Comparison of ENCODE assay signal across 16 mouse cellular contexts in the genomic region with DNA sequence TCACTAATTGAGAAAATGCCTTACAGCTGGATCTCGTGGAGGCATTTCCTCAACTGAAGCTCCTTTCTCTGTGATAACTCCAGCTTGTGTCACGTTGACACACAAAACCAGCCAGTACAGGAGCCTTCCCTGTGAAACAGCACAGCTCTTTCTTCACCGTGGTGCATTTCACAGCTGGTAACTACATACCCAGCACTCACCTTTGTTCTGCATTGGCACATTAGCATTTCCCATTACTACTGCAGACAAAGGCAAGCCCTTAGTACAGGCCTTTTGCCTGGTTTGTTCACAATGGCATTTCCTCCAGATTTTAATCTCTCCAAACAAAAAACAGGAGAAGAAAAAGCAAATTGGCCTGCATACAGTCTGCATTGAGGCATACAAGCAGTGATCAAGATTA.
A peak's percentile ranks its signal among the peaks of the same experiment; 100 is the strongest.
DNase-seq lines count a peak whose midpoint lies in the region; ATAC-seq and TF ChIP-seq lines count a peak whose summit lies in the region.
"Had no signal": no experiment of that assay in that cellular context is flagged by ENCODE, and none has a peak within 500 bp of the region (broad histone marks: within the 10 kb centered on the region; RNA-seq: fewer than 3 reads in every experiment).

No protein-coding gene starts in this region.

- intact Hi-C loops in heart, adult 2 months (cut with DNase I) = loop anchor here (5.0 kb wide), 2 partner anchors 36 to 109 kb away; no protein-coding TSS in a partner anchor
- intact Hi-C loops in heart, postnatal 14 days (cut with DNase I) = no loop called here

- peak overlapping the region; percentile 50 for H3K27ac ChIP-seq in heart, adult 2 months
- peak overlapping the region; percentile 31; the same call in 1 of the 2 replicates for H3K27ac ChIP-seq in forebrain, embryonic 13.5 days
- H3K27ac ChIP-seq: liver, embryonic 13.5 days had no signal

- peak; percentile 83 for ATAC-seq in forebrain, embryonic 13.5 days
- ATAC-seq: inflammation-experienced regulatory T-cells, adult 6 months; lung, postnatal 0 days had no signal

- H3K27me3 ChIP-seq in heart, adult 2 months (ENCODE audit: control insufficient read depth, insufficient read depth, low read length) = no peaks in the 10 kb centered on the region
- no peaks in the 10 kb centered on the region for H3K27me3 ChIP-seq in forebrain, embryonic 13.5 days
- H3K27me3 ChIP-seq: liver, embryonic 13.5 days had no signal

- 50% methylated on average over 3 of the region's 3 CpGs for WGBS in heart, adult 2 months
- WGBS in forebrain, embryonic 13.5 days = 8% methylated on average over 3 of the region's 3 CpGs

- no peaks in the 10 kb centered on the region for H3K79me2 ChIP-seq in heart, adult 2 months (replicated peaks; ENCODE audit: control insufficient read depth, insufficient read depth, low read length)

- H3K4me2 ChIP-seq in forebrain, embryonic 13.5 days = no peak overlapping the region
- H3K4me2 ChIP-seq: liver, embryonic 13.5 days had no signal

- TF ChIP-seq POLR2A in heart, adult 2 months (IDR thresholded peaks at IDR 0.05; ENCODE audit: insufficient read depth, low read depth, low read length) = no peak

- peak in 1 of 2 experiments; percentile 40 for DNase-seq in heart, adult 2 months
- DNase-seq in heart, postnatal 14 days = no peak
- DNase-seq in ES-CJ7 (ENCODE audit: low read depth, low spot score) = peak; percentile 19
- peak; percentile 90 for DNase-seq in adipocyte (ENCODE audit: low spot score)
- DNase-seq in thymus, postnatal 36 days = no peak
- no peak for DNase-seq in right cerebral cortex, adult 2 months (ENCODE audit: low spot score in 2 of 2)
- DNase-seq: cerebellum, adult 2 months; kidney, adult 9 months; layer of hippocampus, postnatal 36 days; liver, embryonic 13.5 days; right cerebral cortex, adult 18-20 months had no signal

- H3K36me3 ChIP-seq in heart, adult 2 months (ENCODE audit: control insufficient read depth, insufficient read depth, low read length) = peaks cover 20% of the 10 kb centered on the region
- H3K36me3 ChIP-seq in forebrain, embryonic 13.5 days (ENCODE audit: poor library complexity, severe bottlenecking) = no peaks in the 10 kb centered on the region
- H3K36me3 ChIP-seq: G1E; liver, embryonic 13.5 days had no signal

- no peak for TF ChIP-seq CTCF in heart, adult 2 months (IDR thresholded peaks at IDR 0.05)

- no peaks in the 10 kb centered on the region for H3K9me3 ChIP-seq in forebrain, embryonic 13.5 days (replicated peaks)
- H3K9me3 ChIP-seq: G1E; liver, embryonic 13.5 days had no signal

- H3K4me1 ChIP-seq in heart, adult 2 months (ENCODE audit: control insufficient read depth, insufficient read depth, low read length) = peaks cover 18% of the 10 kb centered on the region
- H3K4me1 ChIP-seq in forebrain, embryonic 13.5 days = peaks cover 5% of the 10 kb centered on the region

- no peak overlapping the region for H3K4me3 ChIP-seq in heart, adult 2 months
- H3K4me3 ChIP-seq in forebrain, embryonic 13.5 days = no peak overlapping the region
- H3K4me3 ChIP-seq: liver, embryonic 13.5 days; myocyte had no signal

- no peak for TF ChIP-seq EP300 in heart, adult 2 months (IDR thresholded peaks at IDR 0.05; ENCODE audit: insufficient read depth, low read depth, low read length)

- no peak overlapping the region for H3K9ac ChIP-seq in heart, adult 2 months (ENCODE audit: low read depth, low read length)
- H3K9ac ChIP-seq in forebrain, embryonic 13.5 days = no peak overlapping the region
- H3K9ac ChIP-seq: liver, embryonic 13.5 days had no signal

Comparison
In these comparisons a context has a peak if more than half of its experiments do, and no peak if none do; other contexts are left out.
1. DNase-seq: peak in ES-CJ7 (single experiment) and adipocyte (single experiment); none in heart, postnatal 14 days (0 of 2), thymus, postnatal 36 days (0 of 2) and right cerebral cortex, adult 2 months (0 of 2).